Mouse (Mus musculus): ENCODE results near the gene Nufip2. TPM values are rescaled to one million over a fixed set of nuclear protein-coding genes. Genes with fewer than 3 reads are reported as not detected.
A peak's percentile ranks its signal among the peaks of the same experiment; 100 is the strongest.

The Nufip2 gene
- polyA plus RNA-seq, 1 experiment from 2014 or later, result 4.7 TPM

GRCm38 (mm10) chr11:77785396-77785767, 99.4 kb downstream of the Nufip2 start:
- peaks cover 40% of the 10 kb centered on the region for H3K4me1 ChIP-seq (replicated peaks)
- H3K9ac ChIP-seq (replicated peaks), result no peak overlapping the region
- no peak overlapping the region for H3K4me2 ChIP-seq
- WGBS, result 18% methylated on average over 5 of the region's 5 CpGs
- H3K4me3 ChIP-seq (replicated peaks), result no peak overlapping the region
- H3K36me3 ChIP-seq, result no peaks in the 10 kb centered on the region
- ATAC-seq (ENCODE audit: insufficient number of reproducible peaks, insufficient read depth, low FRiP score, low TSS enrichment, low read depth), result no peak
- no peaks in the 10 kb centered on the region for H3K9me3 ChIP-seq
- H3K27me3 ChIP-seq, result no peaks in the 10 kb centered on the region
- peak overlapping the region; percentile 78 for H3K27ac ChIP-seq

DNA sequence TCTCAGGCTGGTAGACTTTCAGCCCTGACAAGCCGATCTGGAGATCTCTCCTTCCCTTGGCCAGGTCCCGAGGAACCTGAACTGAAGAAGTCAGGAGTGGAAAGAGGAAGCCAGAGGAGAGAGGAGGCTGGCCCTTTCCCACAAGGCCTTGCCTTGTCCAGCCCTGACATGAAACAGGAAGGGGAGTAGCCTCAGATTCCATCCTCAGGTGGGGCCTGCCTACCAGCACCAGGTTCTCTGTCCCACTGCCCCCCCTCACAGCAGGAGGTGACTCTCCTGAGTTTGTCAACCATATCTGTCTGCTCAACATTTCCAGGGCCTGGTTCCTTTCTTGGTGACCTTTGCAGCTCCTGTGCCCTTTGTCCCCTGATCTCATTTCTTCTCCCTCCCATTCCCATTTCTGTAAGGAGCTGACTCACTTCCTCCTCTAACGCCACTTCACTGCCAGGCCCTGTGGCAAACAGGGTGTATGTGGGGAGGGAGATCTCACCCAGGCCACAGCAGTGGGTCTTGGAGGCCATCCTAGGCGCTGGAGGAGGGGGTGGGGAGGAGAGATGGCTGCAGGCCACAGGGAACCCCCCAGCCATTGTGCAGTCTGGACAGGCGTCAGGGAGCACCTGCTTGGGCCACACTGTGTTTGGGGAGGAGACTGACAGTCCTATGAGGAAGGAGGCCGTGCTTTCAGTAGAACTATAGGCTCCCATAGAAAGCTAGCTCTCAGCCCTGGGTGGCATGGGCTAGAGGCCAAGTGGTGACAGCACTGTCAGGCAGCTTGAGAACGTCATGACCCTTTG, 100.0 kb downstream of the Nufip2 start:
- ATAC-seq (ENCODE audit: insufficient number of reproducible peaks, insufficient read depth, low FRiP score, low TSS enrichment, low read depth), result no peak
- Histone ChIP-seq H3K27ac (peak overlapping the region; percentile 78), H3K4me2 (no peak overlapping the region), H3K36me3 (no peaks in the 10 kb centered on the region), H3K9ac (replicated peaks) (no peak overlapping the region), H3K27me3 (no peaks in the 10 kb centered on the region), H3K4me3 (replicated peaks) (no peak overlapping the region), H3K4me1 (replicated peaks) (peaks cover 46% of the 10 kb centered on the region), H3K9me3 (no peaks in the 10 kb centered on the region)
- 69% methylated on average over 7 of the region's 7 CpGs for WGBS

GRCm38 (mm10) chr11:77787707-77788106, 101.8 kb downstream of the Nufip2 start, which contains the start of gene Gm10277:
Gm10277 (minus strand) TSS chr11:77787747.
- Histone ChIP-seq H3K4me2 (no peak within 1 kb of the TSS), H3K4me1 (replicated peaks) (peaks cover 64% of the 10 kb centered on the region), H3K27me3 (no peaks in the 10 kb centered on the region), H3K36me3 (no peaks in the 10 kb centered on the region), H3K27ac (no peak within 1 kb of the TSS), H3K9ac (replicated peaks) (no peak within 1 kb of the TSS), H3K4me3 (replicated peaks) (no peak within 1 kb of the TSS), H3K9me3 (no peaks in the 10 kb centered on the region)
- no peak for ATAC-seq (ENCODE audit: insufficient number of reproducible peaks, insufficient read depth, low FRiP score, low TSS enrichment, low read depth)
- WGBS, result 80% methylated on average over 5 of the region's 5 CpGs

GRCm38 (mm10) chr11:77789512-77789911, 103.6 kb downstream of the Nufip2 start:
- Histone ChIP-seq H3K9ac (replicated peaks) (no peak overlapping the region), H3K27me3 (no peaks in the 10 kb centered on the region), H3K4me3 (replicated peaks) (no peak overlapping the region), H3K4me2 (no peak overlapping the region), H3K9me3 (no peaks in the 10 kb centered on the region), H3K27ac (no peak overlapping the region), H3K4me1 (replicated peaks) (peaks cover 53% of the 10 kb centered on the region), H3K36me3 (no peaks in the 10 kb centered on the region)
- 79% methylated on average over 5 of the region's 5 CpGs for WGBS
- no peak for ATAC-seq (ENCODE audit: insufficient number of reproducible peaks, insufficient read depth, low FRiP score, low TSS enrichment, low read depth)

- H3K27me3 ChIP-seq, result no peaks in the 10 kb centered on the region
- H3K4me1 ChIP-seq (replicated peaks), result peaks cover 46% of the 10 kb centered on the region
- H3K27ac ChIP-seq, result peak overlapping the region; percentile 92
- WGBS, result 62% methylated on average over 9 of the region's 9 CpGs
- no peaks in the 10 kb centered on the region for H3K9me3 ChIP-seq
- no peaks in the 10 kb centered on the region for H3K36me3 ChIP-seq
- ATAC-seq (ENCODE audit: insufficient number of reproducible peaks, insufficient read depth, low FRiP score, low TSS enrichment, low read depth), result no peak
- 0 out of 2 replicates have a peak overlapping the region, but pooled peaks have one; percentile 11 for H3K4me2 ChIP-seq
- H3K9ac ChIP-seq (replicated peaks), result no peak overlapping the region; the same call in 1 of the 2 replicates
- H3K4me3 ChIP-seq (replicated peaks), result no peak overlapping the region
These were observed 104.3 kb downstream of the Nufip2 start for GRCm38 (mm10) chr11:77790286-77790685.

DNA sequence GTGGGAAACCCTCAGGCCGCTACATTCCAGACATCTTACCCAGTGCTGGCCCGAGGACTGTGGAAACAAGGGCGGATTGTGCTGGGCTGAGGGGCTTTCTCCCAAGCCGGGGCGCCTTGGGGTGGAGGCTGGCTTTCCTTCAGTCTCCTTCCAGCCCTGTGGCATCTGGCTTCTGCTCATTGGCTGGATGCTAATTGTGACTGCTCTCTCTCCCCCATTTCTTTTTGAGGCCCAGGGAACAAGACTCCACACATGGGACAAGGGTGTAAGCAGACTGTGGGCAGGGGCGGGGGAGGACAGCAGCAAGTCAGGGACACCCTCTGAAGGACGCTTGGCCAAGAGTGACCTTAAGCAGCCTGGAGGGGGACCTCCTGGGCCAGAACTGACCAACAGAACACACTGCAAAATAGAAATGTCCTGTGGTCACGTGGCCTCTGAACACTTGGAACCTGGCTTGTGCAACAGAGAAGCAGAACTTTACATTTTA, 105.3 kb downstream of the Nufip2 start:
- no peak overlapping the region for H3K4me3 ChIP-seq (replicated peaks)
- no peaks in the 10 kb centered on the region for H3K9me3 ChIP-seq
- peaks cover 36% of the 10 kb centered on the region for H3K4me1 ChIP-seq (replicated peaks)
- WGBS, result 24% methylated on average over 8 of the region's 8 CpGs
- H3K27me3 ChIP-seq, result no peaks in the 10 kb centered on the region
- no peak overlapping the region; the same call in 1 of the 2 replicates for H3K9ac ChIP-seq (replicated peaks)
- H3K27ac ChIP-seq, result peak overlapping the region; percentile 92
- no peaks in the 10 kb centered on the region for H3K36me3 ChIP-seq
- ATAC-seq (ENCODE audit: insufficient number of reproducible peaks, insufficient read depth, low FRiP score, low TSS enrichment, low read depth), result peak; percentile 86
- H3K4me2 ChIP-seq, result peak overlapping the region; percentile 11; the same call in 1 of the 2 replicates

Other genes starting within 250 kb of the Nufip2 start
- gene Coro6, start 223.7 kb upstream of the Nufip2 start, polyA plus RNA-seq (2016; fragmentation: Nextera tagmentation; extraction: Ambion mirVana), result 0.33 and 0.54 TPM in 2 replicates
- gene Ankrd13b, start 196.5 kb upstream of the Nufip2 start, polyA plus RNA-seq (2016; fragmentation: Nextera tagmentation; extraction: Ambion mirVana), result 12.9 and 13.1 TPM in 2 replicates
- gene Git1, start 192.6 kb upstream of the Nufip2 start, polyA plus RNA-seq (2016; fragmentation: Nextera tagmentation; extraction: Ambion mirVana), result 10.2 and 10.3 TPM in 2 replicates
- 1.5 and 2.4 TPM in 2 replicates for gene Abhd15, start 171.0 kb upstream of the Nufip2 start, polyA plus RNA-seq (2016; fragmentation: Nextera tagmentation; extraction: Ambion mirVana)
- 49.1 and 53.2 TPM in 2 replicates for gene Trp53i13, start 170.2 kb upstream of the Nufip2 start, polyA plus RNA-seq (2016; fragmentation: Nextera tagmentation; extraction: Ambion mirVana)
- gene Gm10392, start 167.0 kb upstream of the Nufip2 start, polyA plus RNA-seq (2016; fragmentation: Nextera tagmentation; extraction: Ambion mirVana), result not detected in 2 replicates
- gene Taok1, start 78.3 kb upstream of the Nufip2 start, polyA plus RNA-seq (2016; fragmentation: Nextera tagmentation; extraction: Ambion mirVana), result 12.7 and 13.9 TPM in 2 replicates
- 0.28 TPM in 1 of 2 replicates, not detected in the other for gene Cryba1, start 39.1 kb downstream of the Nufip2 start, polyA plus RNA-seq (2016; fragmentation: Nextera tagmentation; extraction: Ambion mirVana)
- 31.5 and 36.4 TPM in 2 replicates for gene Myo18a, start 77.1 kb downstream of the Nufip2 start, polyA plus RNA-seq (2016; fragmentation: Nextera tagmentation; extraction: Ambion mirVana)
- gene Gm10277, start 101.6 kb downstream of the Nufip2 start, polyA plus RNA-seq (2016; fragmentation: Nextera tagmentation; extraction: Ambion mirVana), result 1.9 and 2.6 TPM in 2 replicates
- 0.41 and 0.66 TPM in 2 replicates for gene Pipox, start 207.9 kb downstream of the Nufip2 start, polyA plus RNA-seq (2016; fragmentation: Nextera tagmentation; extraction: Ambion mirVana)
- gene Sez6, start 244.6 kb downstream of the Nufip2 start, polyA plus RNA-seq (2016; fragmentation: Nextera tagmentation; extraction: Ambion mirVana), result 0.06 TPM in 1 of 2 replicates, not detected in the other